Mouse (Mus musculus) spleen, postnatal 36 days (tissue): ENCODE data around the gene Htr3b.
"Not testable (repeated sequence)": the region's sequence is repeated elsewhere in the genome, so short reads cannot be mapped to it uniquely, and the experiment has no call there.

Experiments used
- DNase-seq, 2 experiments: peaks; one replicate each; pipeline ENCODE4 v3.0.0; 2022; ENCODE audit warnings: low spot score in 2 of 2, mixed read lengths in 1 of 2

The Htr3b gene

GRCm38 (mm10) chr9:48964587-48965040 lies at the start of gene Htr3b:
Htr3b (minus strand) TSS chr9:48964990.
- no peak for DNase-seq

GRCm38 (mm10) chr9:48999256-48999655 lies 34.5 kb upstream of the Htr3b start:
- no peak for DNase-seq

- no peak for DNase-seq
Observed at GRCm38 (mm10) chr9:48995735-48996134, 30.9 kb upstream of the Htr3b start.

- peak; percentile 46 to 55 for DNase-seq
Observed at GRCm38 (mm10) chr9:48994779-48995178, 30.0 kb upstream of the Htr3b start.

- DNase-seq: no peak
Observed at GRCm38 (mm10) chr9:48991671-48992070, 26.9 kb upstream of the Htr3b start.

- no peak for DNase-seq
Observed at GRCm38 (mm10) chr9:48987201-48988101, 22.7 kb upstream of the Htr3b start.

GRCm38 (mm10) chr9:48986616-48987141 lies 21.9 kb upstream of the Htr3b start:
- no peak for DNase-seq

- peak in 1 of 2 experiments; percentile 35 for DNase-seq
Observed at GRCm38 (mm10) chr9:48985708-48986088, 20.9 kb upstream of the Htr3b start.

GRCm38 (mm10) chr9:48984845-48985707 lies 20.3 kb upstream of the Htr3b start, which contains the start of gene Usp28:
Usp28 (plus strand) TSS chr9:48985375.
- DNase-seq: peak; percentile 99

GRCm38 (mm10) chr9:48984320-48984844 lies 19.6 kb upstream of the Htr3b start:
- DNase-seq: peak; percentile 11 to 31

- DNase-seq: not testable (repeated sequence)
Observed at GRCm38 (mm10) chr9:48983801-48984200, 19.0 kb upstream of the Htr3b start.

- DNase-seq: no peak
Observed at GRCm38 (mm10) chr9:48981827-48982226, 17.0 kb upstream of the Htr3b start.

GRCm38 (mm10) chr9:48980781-48981180 lies 16.0 kb upstream of the Htr3b start:
- DNase-seq: no peak

GRCm38 (mm10) chr9:48980371-48980770 lies 15.6 kb upstream of the Htr3b start:
- peak in 1 of 2 experiments; percentile 15 for DNase-seq

GRCm38 (mm10) chr9:48976661-48977355 lies 12.0 kb upstream of the Htr3b start:
- no peak for DNase-seq

GRCm38 (mm10) chr9:48972494-48972893 lies 7.7 kb upstream of the Htr3b start:
- no peak for DNase-seq

- DNase-seq: no peak
Observed at GRCm38 (mm10) chr9:48962131-48962530, 2.7 kb downstream of the Htr3b start.

GRCm38 (mm10) chr9:48961314-48961713 lies 3.5 kb downstream of the Htr3b start:
- DNase-seq: no peak

- DNase-seq: no peak
Observed at GRCm38 (mm10) chr9:48947565-48947964, 17.2 kb downstream of the Htr3b start.

GRCm38 (mm10) chr9:48942349-48942748 lies 22.4 kb downstream of the Htr3b start:
- no peak for DNase-seq

GRCm38 (mm10) chr9:48929436-48929835 lies 35.4 kb downstream of the Htr3b start:
- DNase-seq: no peak
